Mouse (Mus musculus) C2C12 (cell line): Measurements from ENCODE around the gene Antxr1.

ENCODE experiments used
- CEBPB ChIP-seq: IDR thresholded peaks from one replicate; pipeline ENCODE4 v1.6.1; 2011; ENCODE audit warnings: low read depth, mild to moderate bottlenecking, control low read depth, moderate library complexity
- CTCF ChIP-seq: IDR thresholded peaks from one replicate; pipeline ENCODE4 v1.5.1; 2011; ENCODE audit not compliant: control insufficient read depth, insufficient read depth, insufficient read length
- FOSL1 ChIP-seq: IDR thresholded peaks from one replicate; pipeline ENCODE4 v1.8.0; 2011; ENCODE audit warnings: mild to moderate bottlenecking, low read length; ENCODE audit not compliant: poor library complexity, insufficient read depth, severe bottlenecking
- MAX ChIP-seq: IDR thresholded peaks from one replicate; pipeline ENCODE4 v1.6.1; 2011; ENCODE audit warnings: mild to moderate bottlenecking, control low read depth
- MYOD1 ChIP-seq: IDR thresholded peaks from one replicate; pipeline ENCODE4 v1.6.1; 2011; ENCODE audit warnings: low read depth; ENCODE audit not compliant: control insufficient read depth, insufficient read length
- MYOG ChIP-seq: IDR thresholded peaks from one replicate; pipeline ENCODE4 v1.6.1; 2011; ENCODE audit not compliant: control insufficient read depth, insufficient read length; ENCODE audit errors: extremely low read depth
- USF1 ChIP-seq: IDR thresholded peaks from one replicate; pipeline ENCODE4 v1.6.1; 2011; ENCODE audit warnings: low read depth, mild to moderate bottlenecking, control low read depth, moderate library complexity

- TF ChIP-seq CTCF (no peak), USF1 (no peak), FOSL1 (no peak), MAX (no peak), MYOG (no peak), CEBPB (no peak), MYOD1 (no peak)
Measured at GRCm38 (mm10) chr6:87170875-87171274, 164.7 kb downstream of the Antxr1 start.
